Mouse (Mus musculus) embryonic stem cell, embryonic (primary cell): ENCODE data around the gene Sergef.

Experiments
- CTCF ChIA-PET, 4 experiments: fragments of 300-600 bp in 2 of 4; fragments of 350-600 bp in 2 of 4; sonication (Branson Sonifier 250); formaldehyde crosslinking; loops; one replicate each; lab custom pipeline; 2022; ENCODE audit warnings: inconsistent platforms in 2 of 4; lab: Charles Lee
- POLR2A ChIA-PET, 4 experiments: fragments of 300-600 bp in 2 of 4; fragments of 350-600 bp in 2 of 4; sonication (Branson Sonifier 250); formaldehyde crosslinking; loops; one replicate each; lab custom pipeline; 2022; ENCODE audit warnings: antibody characterized with exemption in 4 of 4, inconsistent platforms in 1 of 4; lab: Charles Lee

Sergef gene

GRCm38 (mm10) chr7:46565374-46565773, 74.2 kb downstream of the Sergef start:
- POLR2A ChIA-PET = interaction anchor here in 1 of 4 experiments (0.7 to 0.8 kb wide), 2 partner anchors 13 to 312 kb away, joined by 5 to 10 read pairs; no protein-coding TSS in a partner anchor
- CTCF ChIA-PET = interaction anchor here (0.8 to 3.7 kb wide), 11 partner anchors 8 to 469 kb away, joined by 3 to 26 read pairs (median 4); no protein-coding TSS in a partner anchor

GRCm38 (mm10) chr7:46563801-46564200, 75.8 kb downstream of the Sergef start:
- POLR2A ChIA-PET = interaction anchor here in 1 of 4 experiments (0.6 kb wide), 1 partner anchor 20 kb away, joined by 3 read pairs; no protein-coding TSS in a partner anchor
- CTCF ChIA-PET = interaction anchor here (0.9 to 3.4 kb wide), 9 partner anchors 43 to 185 kb away, joined by 3 to 26 read pairs (median 6); partner anchors contain the start of gene Kcnc1 (in 1 of the 4)

GRCm38 (mm10) chr7:46560061-46560460, 79.5 kb downstream of the Sergef start:
- CTCF ChIA-PET = interaction anchor here in 2 of 4 experiments (0.9 to 2.6 kb wide), 4 partner anchors 24 to 277 kb away, joined by 3 to 10 read pairs (median 4); no protein-coding TSS in a partner anchor
- POLR2A ChIA-PET = interaction anchor here in 1 of 4 experiments (0.7 kb wide), 1 partner anchor 137 kb away, joined by 3 read pairs; no protein-coding TSS in a partner anchor

- POLR2A ChIA-PET = interaction anchor here in 2 of 4 experiments (0.7 kb wide), 2 partner anchors 89 to 137 kb away, joined by 3 to 4 read pairs; no protein-coding TSS in a partner anchor
Measured at GRCm38 (mm10) chr7:46559643-46560042, 80.0 kb downstream of the Sergef start.

GRCm38 (mm10) chr7:46559006-46559405, 80.6 kb downstream of the Sergef start:
- CTCF ChIA-PET = interaction anchor here in 2 of 4 experiments (0.6 to 0.9 kb wide), 2 partner anchors 48 to 166 kb away, joined by 3 to 4 read pairs; no protein-coding TSS in a partner anchor
- POLR2A ChIA-PET = interaction anchor here in 1 of 4 experiments (0.7 kb wide), 1 partner anchor 88 kb away, joined by 4 read pairs; no protein-coding TSS in a partner anchor

More at GRCm38 (mm10) chr7:46559643-46560042, 80.0 kb downstream of the Sergef start:
- CTCF ChIA-PET = interaction anchor here in 2 of 4 experiments (0.6 to 1.0 kb wide), 3 partner anchors 48 to 277 kb away, joined by 3 to 4 read pairs (median 3); no protein-coding TSS in a partner anchor

- ChIA-PET CTCF (interaction anchor here in 2 of 4 experiments (0.5 to 1.5 kb wide), 2 partner anchors 8 to 135 kb away, joined by 4 to 5 read pairs; no protein-coding TSS in a partner anchor), POLR2A (interaction anchor here in 1 of 4 experiments (1.0 kb wide), 1 partner anchor 252 kb away, joined by 3 read pairs; no protein-coding TSS in a partner anchor)
Measured at GRCm38 (mm10) chr7:46557996-46558395, 81.6 kb downstream of the Sergef start.

- CTCF ChIA-PET = interaction anchor here in 1 of 4 experiments (0.6 to 1.5 kb wide), 3 partner anchors 9 to 323 kb away, joined by 3 to 5 read pairs (median 4); no protein-coding TSS in a partner anchor
- POLR2A ChIA-PET = no interaction called here
Measured at GRCm38 (mm10) chr7:46557387-46557786, 82.2 kb downstream of the Sergef start.

- ChIA-PET CTCF (interaction anchor here in 2 of 4 experiments (0.6 to 1.9 kb wide), 4 partner anchors 9 to 324 kb away, joined by 3 to 5 read pairs (median 4); no protein-coding TSS in a partner anchor), POLR2A (no interaction called here)
Measured at GRCm38 (mm10) chr7:46556358-46557118, 83.1 kb downstream of the Sergef start.

GRCm38 (mm10) chr7:46555731-46556130, 83.9 kb downstream of the Sergef start:
- ChIA-PET POLR2A (no interaction called here), CTCF (interaction anchor here in 2 of 4 experiments (0.6 to 1.9 kb wide), 2 partner anchors 66 to 163 kb away, joined by 3 to 5 read pairs; no protein-coding TSS in a partner anchor)

GRCm38 (mm10) chr7:46554855-46555254, 84.8 kb downstream of the Sergef start:
- POLR2A ChIA-PET = no interaction called here
- CTCF ChIA-PET = interaction anchor here in 2 of 4 experiments (0.5 to 1.9 kb wide), 2 partner anchors 162 to 453 kb away, joined by 3 to 5 read pairs; no protein-coding TSS in a partner anchor

GRCm38 (mm10) chr7:46554003-46554402, 85.6 kb downstream of the Sergef start:
- CTCF ChIA-PET = interaction anchor here in 2 of 4 experiments (0.9 kb wide), 2 partner anchors 8 to 131 kb away, joined by 3 to 5 read pairs; no protein-coding TSS in a partner anchor
- POLR2A ChIA-PET = interaction anchor here in 1 of 4 experiments (0.7 kb wide), 1 partner anchor 458 kb away, joined by 5 read pairs; no protein-coding TSS in a partner anchor

GRCm38 (mm10) chr7:46551935-46552752, 87.5 kb downstream of the Sergef start:
- POLR2A ChIA-PET = interaction anchor here in 3 of 4 experiments (0.6 to 1.5 kb wide), 4 partner anchors 13 to 105 kb away, joined by 3 to 10 read pairs (median 3); no protein-coding TSS in a partner anchor

GRCm38 (mm10) chr7:46551173-46551572, 88.4 kb downstream of the Sergef start:
- ChIA-PET CTCF (no interaction called here), POLR2A (interaction anchor here in 1 of 4 experiments (0.6 kb wide), 1 partner anchor 15 kb away, joined by 3 read pairs; no protein-coding TSS in a partner anchor)

More at GRCm38 (mm10) chr7:46551935-46552752, 87.5 kb downstream of the Sergef start:
- CTCF ChIA-PET = interaction anchor here in 3 of 4 experiments (0.6 to 1.3 kb wide), 3 partner anchors 14 to 209 kb away, joined by 3 to 8 read pairs (median 4); no protein-coding TSS in a partner anchor

- ChIA-PET CTCF (no interaction called here), POLR2A (no interaction called here)
Measured at GRCm38 (mm10) chr7:46548124-46548523, 91.5 kb downstream of the Sergef start.

- ChIA-PET POLR2A (no interaction called here), CTCF (no interaction called here)
Measured at GRCm38 (mm10) chr7:46547642-46548041, 92.0 kb downstream of the Sergef start.

GRCm38 (mm10) chr7:46546539-46546938, 93.1 kb downstream of the Sergef start:
- POLR2A ChIA-PET = interaction anchor here in 1 of 4 experiments (0.7 kb wide), 1 partner anchor 51 kb away, joined by 3 read pairs; no protein-coding TSS in a partner anchor
- CTCF ChIA-PET = interaction anchor here in 3 of 4 experiments (0.6 to 1.3 kb wide), 3 partner anchors 105 to 154 kb away, joined by 4 to 14 read pairs (median 5); no protein-coding TSS in a partner anchor

- ChIA-PET CTCF (interaction anchor here in 2 of 4 experiments (0.6 to 1.1 kb wide), 2 partner anchors 9 to 152 kb away, joined by 3 to 4 read pairs; no protein-coding TSS in a partner anchor), POLR2A (interaction anchor here in 3 of 4 experiments (0.5 to 1.6 kb wide), 4 partner anchors 9 to 27 kb away, joined by 3 read pairs; no protein-coding TSS in a partner anchor)
Measured at GRCm38 (mm10) chr7:46544195-46544641, 95.4 kb downstream of the Sergef start.
